In the genomic region with DNA sequence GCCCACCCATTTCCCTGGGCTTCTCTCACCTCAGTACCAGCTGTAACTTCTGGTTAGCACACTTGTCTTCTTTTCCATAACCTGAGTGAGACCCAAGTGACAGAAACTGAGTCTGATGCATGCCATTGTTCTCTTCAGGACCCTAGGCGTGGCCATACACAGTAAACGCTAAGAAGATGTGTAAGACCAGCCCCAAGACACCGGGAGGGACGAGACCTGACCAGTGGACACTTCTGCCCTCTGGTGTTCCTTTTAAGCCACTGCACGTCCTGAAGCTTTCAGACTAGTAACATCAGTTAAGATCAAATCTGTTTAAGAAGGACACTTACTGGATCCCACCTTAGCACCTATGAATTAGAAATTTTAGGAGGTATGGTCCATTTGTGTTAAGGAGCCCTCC, we compare ENCODE assay signal across 8 mouse cellular contexts. TPM values are rescaled to one million over a fixed set of nuclear protein-coding genes. Genes with fewer than 3 reads are reported as not detected.
A peak's percentile ranks its signal among the peaks of the same experiment; 100 is the strongest.
DNase-seq lines count a peak whose midpoint lies in the region; ATAC-seq and TF ChIP-seq lines count a peak whose summit lies in the region.

No protein-coding gene starts in this region.

- TF ChIP-seq CTCF in G1E (IDR thresholded peaks at IDR 0.05; ENCODE audit: low read depth, low read length) = peak; percentile 58; the same call in 1 of the 2 replicates

- H3K4me1 ChIP-seq in G1E (ENCODE audit: insufficient read depth, low read depth, low read length) = no peaks in the 10 kb centered on the region
- H3K4me1 ChIP-seq in midbrain, embryonic 10.5 days = peaks cover 27% of the 10 kb centered on the region

- peak overlapping the region; percentile 18; the same call in 1 of the 2 replicates for H3K27ac ChIP-seq in midbrain, embryonic 10.5 days (replicated peaks)

- H3K4me3 ChIP-seq in G1E (ENCODE audit: low read depth, low read length) = no peak overlapping the region
- no peak overlapping the region for H3K4me3 ChIP-seq in midbrain, embryonic 10.5 days

- peak; percentile 62 to 92 for DNase-seq in adrenal gland, adult (ENCODE audit: inconsistent age in 2 of 2, low spot score in 1 of 2)
- no peak for DNase-seq in adrenal gland, adult 8-10 months
- DNase-seq in G1E (ENCODE audit: low spot score) = peak; percentile 39
- DNase-seq in gastrocnemius, postnatal 4 days (ENCODE audit: low spot score in 2 of 2) = peak; percentile 56 to 69
- DNase-seq in layer of hippocampus, postnatal 14 days (ENCODE audit: low spot score in 2 of 2) = peak; percentile 59 to 83
- DNase-seq in midbrain, embryonic 10.5 days (ENCODE audit: low spot score) = peak; percentile 75
- DNase-seq in right cerebral cortex, postnatal 36 days (ENCODE audit: low spot score in 2 of 2) = peak; percentile 38 to 46

- WGBS in midbrain, embryonic 10.5 days = under 1% methylated on average over 5 of the region's 5 CpGs

- no peaks in the 10 kb centered on the region for H3K36me3 ChIP-seq in G1E (replicated peaks)
- H3K36me3 ChIP-seq in midbrain, embryonic 10.5 days = no peaks in the 10 kb centered on the region

- H3K27me3 ChIP-seq in G1E (ENCODE audit: insufficient read depth, low read length) = peaks cover 28% of the 10 kb centered on the region
- H3K27me3 ChIP-seq in midbrain, embryonic 10.5 days (ENCODE audit: low read depth, poor library complexity, severe bottlenecking) = 0 out of 2 replicates have a peak, but pooled peaks cover 8% of the 10 kb centered on the region

- ATAC-seq in G1E (ENCODE audit: extremely low read depth, insufficient number of reproducible peaks, low FRiP score, poor library complexity, severe bottlenecking) = no peak
- peak; percentile 73; the same call in 1 of the 2 replicates for ATAC-seq in common myeloid progenitor, adult 5-6 weeks (replicated peaks; ENCODE audit: low read depth, poor library complexity, severe bottlenecking)

- H3K9me3 ChIP-seq in G1E (replicated peaks) = no peaks in the 10 kb centered on the region
- 0 out of 2 replicates have a peak, but pooled peaks cover 6% of the 10 kb centered on the region for H3K9me3 ChIP-seq in midbrain, embryonic 10.5 days (replicated peaks)

RNA-seq across cellular contexts. Expression of a gene that starts 12.0 kb away (rescaled TPM):
- total RNA-seq in adrenal gland, adult 8-10 months (2022) = 100 to 1,000 TPM; 127 to 266 (median 171) TPM
- total RNA-seq in G1E (2014; fragmentation: Nextera tagmentation) = not detected in 2 replicates
- total RNA-seq in G1E (2017) = 1.3 TPM in 1 of 2 replicates, not detected in the other
- not detected in 2 replicates for polyA plus RNA-seq in G1E (2012)
- 0.14 TPM in 1 of 2 replicates, not detected in the other for total RNA-seq in common myeloid progenitor, adult 5-6 weeks (2017)
- total RNA-seq in gastrocnemius, postnatal 4 days (2021) = 100 to 1,000 TPM; 409 to 535 TPM
- total RNA-seq in layer of hippocampus, postnatal 14 days (2021) = 10 to 100 TPM; 41.9 to 58.7 TPM
- polyA plus RNA-seq in midbrain, embryonic 10.5 days (2016; fragmentation: Nextera tagmentation; extraction: Ambion mirVana) = 789 and 882 TPM in 2 replicates

RNA-seq across cellular contexts. Expression of a gene that starts 16.1 kb away (rescaled TPM):
- 10 to 100 TPM in 3 of 4 experiments, 1 to 10 TPM in 1; 9.2 to 16.4 (median 13.9) TPM for total RNA-seq in adrenal gland, adult 8-10 months (2022)
- 0.24 TPM in 1 of 2 replicates, not detected in the other for total RNA-seq in G1E (2014; fragmentation: Nextera tagmentation)
- total RNA-seq in G1E (2017) = 0.23 and 0.49 TPM in 2 replicates
- polyA plus RNA-seq in G1E (2012) = 0.02 and 0.16 TPM in 2 replicates
- not detected in 2 replicates for total RNA-seq in common myeloid progenitor, adult 5-6 weeks (2017)
- 10 to 100 TPM; 17.1 to 19.2 TPM for total RNA-seq in gastrocnemius, postnatal 4 days (2021)
- total RNA-seq in layer of hippocampus, postnatal 14 days (2021) = 10 to 100 TPM; 30.0 to 31.6 TPM
- polyA plus RNA-seq in midbrain, embryonic 10.5 days (2016; fragmentation: Nextera tagmentation; extraction: Ambion mirVana) = 23.5 and 28.2 TPM in 2 replicates

Comparison
In these comparisons a context has a peak if more than half of its experiments do, and no peak if none do; other contexts are left out.
1. RNA of a gene that starts 12.0 kb away (total RNA-seq): 409 to 535 TPM in gastrocnemius, postnatal 4 days, 127 to 266 TPM in adrenal gland, adult 8-10 months and 41.9 to 58.7 TPM in layer of hippocampus, postnatal 14 days; 1.3 TPM in G1E and 0.14 TPM in common myeloid progenitor, adult 5-6 weeks; every median in the first group is over 10 times any median in the second.